Mouse (Mus musculus): ENCODE measurements around the gene Stk25. TPM values are rescaled to one million over a fixed set of nuclear protein-coding genes. Genes with fewer than 3 reads are reported as not detected.

Stk25 gene
- polyA plus RNA-seq, 1 experiment from 2014 or later: 171 TPM

- Histone ChIP-seq H3K9ac (replicated peaks; ENCODE audit: low read depth, low read length) (no peak overlapping the region), H3K36me3 (ENCODE audit: control insufficient read depth, insufficient read depth, low read length) (no peaks in the 10 kb centered on the region), H3K4me3 (ENCODE audit: low read depth, low read length) (no peak overlapping the region), H3K4me2 (replicated peaks; ENCODE audit: low read depth, low read length) (no peak overlapping the region), H3K9me3 (ENCODE audit: control insufficient read depth, low read depth, low read length) (no peaks in the 10 kb centered on the region), H3K4me1 (ENCODE audit: control insufficient read depth, insufficient read depth, low read length) (no peaks in the 10 kb centered on the region), H3K27me3 (ENCODE audit: control insufficient read depth, insufficient read depth, low read length) (no peaks in the 10 kb centered on the region), H3K27ac (ENCODE audit: low read length) (no peak overlapping the region)
- 66% methylated on average over 5 of the region's 5 CpGs for WGBS
- ATAC-seq (ENCODE audit: insufficient number of reproducible peaks, insufficient read depth, low FRiP score, low read depth): no peak
Observed at GRCm38 (mm10) chr1:93657025-93657360, 1.5 kb downstream of the Stk25 start.

DNA sequence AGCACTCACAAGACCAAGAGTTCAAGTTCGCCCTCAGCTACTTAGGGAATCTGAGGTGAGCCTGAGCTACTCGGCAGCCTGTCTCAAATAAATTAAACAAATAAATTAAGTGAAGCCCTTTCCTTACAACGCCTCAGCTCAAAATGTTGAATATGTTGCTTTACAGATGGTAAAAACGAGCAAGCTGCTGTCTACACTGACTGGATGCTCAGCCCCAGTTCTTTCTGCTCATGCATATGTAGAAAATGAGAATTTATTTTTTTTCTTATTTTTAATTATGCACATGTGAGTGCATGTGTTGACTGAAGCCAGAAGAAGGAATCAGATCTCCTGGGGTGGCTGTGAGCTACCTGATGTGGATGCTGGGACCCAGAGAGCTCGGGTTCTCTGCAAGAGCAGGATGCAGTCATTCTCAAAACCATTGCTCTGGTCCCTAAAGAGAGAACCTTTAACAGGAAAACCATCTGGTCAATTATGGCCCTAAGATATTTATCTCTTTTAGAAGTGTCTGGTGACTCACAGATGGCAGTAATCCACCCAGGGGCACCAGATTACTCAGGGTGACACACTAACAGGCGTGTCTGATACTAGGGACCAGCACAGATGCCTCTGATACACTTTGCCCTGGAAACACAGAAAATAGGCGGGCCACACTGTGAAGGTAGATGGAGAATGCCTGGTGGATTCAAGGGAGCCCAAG, 2.0 kb downstream of the Stk25 start:
- no peaks in the 10 kb centered on the region for H3K36me3 ChIP-seq (ENCODE audit: control insufficient read depth, insufficient read depth, low read length)
- no peak overlapping the region for H3K4me2 ChIP-seq (replicated peaks; ENCODE audit: low read depth, low read length)
- no peak overlapping the region for H3K27ac ChIP-seq (ENCODE audit: low read length)
- H3K4me3 ChIP-seq (ENCODE audit: low read depth, low read length): no peak overlapping the region
- H3K9ac ChIP-seq (replicated peaks; ENCODE audit: low read depth, low read length): no peak overlapping the region
- ATAC-seq (ENCODE audit: insufficient number of reproducible peaks, insufficient read depth, low FRiP score, low read depth): no peak
- WGBS: 59% methylated on average over 7 of the region's 7 CpGs
- H3K9me3 ChIP-seq (ENCODE audit: control insufficient read depth, low read depth, low read length): no peaks in the 10 kb centered on the region
- H3K27me3 ChIP-seq (ENCODE audit: control insufficient read depth, insufficient read depth, low read length): no peaks in the 10 kb centered on the region
- H3K4me1 ChIP-seq (ENCODE audit: control insufficient read depth, insufficient read depth, low read length): no peaks in the 10 kb centered on the region

DNA sequence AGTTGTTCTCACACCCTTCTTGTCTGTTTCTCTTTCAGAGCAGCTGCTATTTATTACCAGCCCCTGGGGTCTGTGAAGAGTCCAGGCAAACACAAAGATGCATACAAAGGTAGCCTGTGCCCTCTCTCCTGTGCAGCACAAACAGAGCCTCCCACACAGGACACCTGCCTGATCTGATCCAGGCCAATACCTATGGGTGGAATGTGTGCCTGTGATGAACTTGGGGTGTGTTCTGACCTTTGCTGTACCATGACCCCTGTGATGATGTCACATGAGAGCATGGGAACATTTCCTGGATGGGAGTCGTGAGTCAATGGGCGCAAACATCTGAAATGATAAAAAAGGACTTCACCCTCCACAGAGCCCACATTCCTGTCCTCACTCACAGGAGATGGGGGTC, 3.7 kb downstream of the Stk25 start:
- H3K27ac ChIP-seq (ENCODE audit: low read length): no peak overlapping the region
- no peak for ATAC-seq (ENCODE audit: insufficient number of reproducible peaks, insufficient read depth, low FRiP score, low read depth)
- WGBS: 70% methylated on average over 2 of the region's 2 CpGs

DNA sequence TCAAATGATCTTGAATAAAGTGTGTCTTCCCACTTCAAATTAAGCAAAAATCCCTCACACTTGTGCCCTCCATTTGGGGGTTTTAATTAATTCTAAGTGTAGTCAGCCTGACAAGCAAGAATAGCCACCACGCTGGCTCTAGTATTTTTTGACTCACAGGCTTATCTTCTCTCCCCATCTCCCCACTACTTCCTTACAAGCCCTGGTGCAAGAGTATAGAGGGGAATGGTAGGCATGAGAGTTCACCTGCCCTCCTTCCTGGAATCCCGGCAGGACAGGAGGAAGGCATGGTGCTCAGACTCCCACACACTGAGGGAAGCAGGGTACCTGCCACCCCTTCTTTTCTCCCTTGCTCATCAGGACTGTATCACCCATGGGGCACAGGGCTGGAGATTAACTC, 4.2 kb downstream of the Stk25 start:
- no peak overlapping the region for H3K27ac ChIP-seq (ENCODE audit: low read length)
- no peak for ATAC-seq (ENCODE audit: insufficient number of reproducible peaks, insufficient read depth, low FRiP score, low read depth)
- no peak overlapping the region for H3K4me2 ChIP-seq (replicated peaks; ENCODE audit: low read depth, low read length)
- no peaks in the 10 kb centered on the region for H3K36me3 ChIP-seq (ENCODE audit: control insufficient read depth, insufficient read depth, low read length)
- WGBS: 36% methylated on average over 2 of the region's 2 CpGs
- no peaks in the 10 kb centered on the region for H3K27me3 ChIP-seq (ENCODE audit: control insufficient read depth, insufficient read depth, low read length)
- H3K4me1 ChIP-seq (ENCODE audit: control insufficient read depth, insufficient read depth, low read length): no peaks in the 10 kb centered on the region
- no peaks in the 10 kb centered on the region for H3K9me3 ChIP-seq (ENCODE audit: control insufficient read depth, low read depth, low read length)
- H3K4me3 ChIP-seq (ENCODE audit: low read depth, low read length): no peak overlapping the region
- H3K9ac ChIP-seq (replicated peaks; ENCODE audit: low read depth, low read length): no peak overlapping the region

More for the DNA sequence above, 3.7 kb downstream of the Stk25 start:
- Histone ChIP-seq H3K27me3 (ENCODE audit: control insufficient read depth, insufficient read depth, low read length) (no peaks in the 10 kb centered on the region), H3K4me2 (replicated peaks; ENCODE audit: low read depth, low read length) (no peak overlapping the region), H3K4me3 (ENCODE audit: low read depth, low read length) (no peak overlapping the region), H3K9me3 (ENCODE audit: control insufficient read depth, low read depth, low read length) (no peaks in the 10 kb centered on the region), H3K9ac (replicated peaks; ENCODE audit: low read depth, low read length) (no peak overlapping the region), H3K4me1 (ENCODE audit: control insufficient read depth, insufficient read depth, low read length) (no peaks in the 10 kb centered on the region), H3K36me3 (ENCODE audit: control insufficient read depth, insufficient read depth, low read length) (no peaks in the 10 kb centered on the region)

- no peaks in the 10 kb centered on the region for H3K36me3 ChIP-seq (ENCODE audit: control insufficient read depth, insufficient read depth, low read length)
- H3K4me3 ChIP-seq (ENCODE audit: low read depth, low read length): no peak overlapping the region
- H3K4me1 ChIP-seq (ENCODE audit: control insufficient read depth, insufficient read depth, low read length): no peaks in the 10 kb centered on the region
- H3K27me3 ChIP-seq (ENCODE audit: control insufficient read depth, insufficient read depth, low read length): no peaks in the 10 kb centered on the region
- no peak overlapping the region for H3K9ac ChIP-seq (replicated peaks; ENCODE audit: low read depth, low read length)
- no peak for ATAC-seq (ENCODE audit: insufficient number of reproducible peaks, insufficient read depth, low FRiP score, low read depth)
- 80% methylated on average over 5 of the region's 5 CpGs for WGBS
- H3K4me2 ChIP-seq (replicated peaks; ENCODE audit: low read depth, low read length): no peak overlapping the region
- no peak overlapping the region for H3K27ac ChIP-seq (ENCODE audit: low read length)
- no peaks in the 10 kb centered on the region for H3K9me3 ChIP-seq (ENCODE audit: control insufficient read depth, low read depth, low read length)
Observed at GRCm38 (mm10) chr1:93649604-93650172, 8.8 kb downstream of the Stk25 start.

DNA sequence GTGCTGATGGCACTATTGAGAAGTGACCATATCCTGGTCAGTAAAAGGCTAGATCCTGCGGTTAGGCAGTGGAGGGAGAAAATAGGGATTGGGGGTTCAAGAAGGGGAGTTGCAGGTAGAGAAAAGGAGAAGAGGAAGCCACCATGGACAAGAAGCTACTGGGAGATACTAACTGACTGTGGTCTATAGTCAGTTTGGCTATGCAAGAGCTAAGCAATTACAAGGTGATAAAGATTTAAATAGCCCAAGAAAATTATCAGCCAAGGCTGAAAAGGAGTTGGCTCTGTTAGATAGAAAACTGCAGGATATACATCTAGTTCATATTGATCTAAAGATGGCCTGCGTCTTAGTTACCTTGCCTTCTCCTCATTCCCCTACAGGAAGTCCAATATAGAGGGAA, 15.8 kb downstream of the Stk25 start:
- no peak overlapping the region for H3K27ac ChIP-seq (ENCODE audit: low read length)
- H3K4me2 ChIP-seq (replicated peaks; ENCODE audit: low read depth, low read length): no peak overlapping the region
- H3K4me1 ChIP-seq (ENCODE audit: control insufficient read depth, insufficient read depth, low read length): no peaks in the 10 kb centered on the region
- no peaks in the 10 kb centered on the region for H3K27me3 ChIP-seq (ENCODE audit: control insufficient read depth, insufficient read depth, low read length)
- H3K36me3 ChIP-seq (ENCODE audit: control insufficient read depth, insufficient read depth, low read length): no peaks in the 10 kb centered on the region
- H3K9me3 ChIP-seq (ENCODE audit: control insufficient read depth, low read depth, low read length): no peaks in the 10 kb centered on the region
- H3K9ac ChIP-seq (replicated peaks; ENCODE audit: low read depth, low read length): no peak overlapping the region
- H3K4me3 ChIP-seq (ENCODE audit: low read depth, low read length): no peak overlapping the region
- ATAC-seq (ENCODE audit: insufficient number of reproducible peaks, insufficient read depth, low FRiP score, low read depth): no peak
- 92% methylated on average over 2 of the region's 2 CpGs for WGBS

DNA sequence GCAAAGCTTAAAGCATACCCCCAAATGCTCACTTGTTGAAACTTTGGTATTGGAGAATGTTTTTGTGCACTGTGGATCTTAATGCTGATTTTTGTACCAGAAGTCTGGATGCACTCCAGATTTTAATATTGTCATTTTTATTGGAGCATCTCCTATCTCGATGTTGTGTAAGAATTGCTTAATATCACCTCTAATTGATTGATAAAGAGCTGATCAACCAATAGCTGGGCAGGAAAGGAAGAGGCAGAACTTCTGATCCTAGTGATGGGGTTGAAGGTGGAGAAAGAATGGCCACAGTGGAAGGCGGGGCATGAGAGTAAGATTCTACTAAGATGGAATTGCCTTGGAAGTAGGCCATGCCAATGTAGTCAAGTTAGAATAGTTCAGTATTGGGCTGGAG, 16.5 kb downstream of the Stk25 start:
- WGBS: 87% methylated on average over 2 of the region's 2 CpGs
- no peak for ATAC-seq (ENCODE audit: insufficient number of reproducible peaks, insufficient read depth, low FRiP score, low read depth)
- no peak overlapping the region for H3K4me3 ChIP-seq (ENCODE audit: low read depth, low read length)
- H3K4me2 ChIP-seq (replicated peaks; ENCODE audit: low read depth, low read length): no peak overlapping the region
- H3K36me3 ChIP-seq (ENCODE audit: control insufficient read depth, insufficient read depth, low read length): no peaks in the 10 kb centered on the region
- H3K27ac ChIP-seq (ENCODE audit: low read length): no peak overlapping the region
- no peaks in the 10 kb centered on the region for H3K4me1 ChIP-seq (ENCODE audit: control insufficient read depth, insufficient read depth, low read length)
- H3K9me3 ChIP-seq (ENCODE audit: control insufficient read depth, low read depth, low read length): no peaks in the 10 kb centered on the region
- no peak overlapping the region for H3K9ac ChIP-seq (replicated peaks; ENCODE audit: low read depth, low read length)
- no peaks in the 10 kb centered on the region for H3K27me3 ChIP-seq (ENCODE audit: control insufficient read depth, insufficient read depth, low read length)

DNA sequence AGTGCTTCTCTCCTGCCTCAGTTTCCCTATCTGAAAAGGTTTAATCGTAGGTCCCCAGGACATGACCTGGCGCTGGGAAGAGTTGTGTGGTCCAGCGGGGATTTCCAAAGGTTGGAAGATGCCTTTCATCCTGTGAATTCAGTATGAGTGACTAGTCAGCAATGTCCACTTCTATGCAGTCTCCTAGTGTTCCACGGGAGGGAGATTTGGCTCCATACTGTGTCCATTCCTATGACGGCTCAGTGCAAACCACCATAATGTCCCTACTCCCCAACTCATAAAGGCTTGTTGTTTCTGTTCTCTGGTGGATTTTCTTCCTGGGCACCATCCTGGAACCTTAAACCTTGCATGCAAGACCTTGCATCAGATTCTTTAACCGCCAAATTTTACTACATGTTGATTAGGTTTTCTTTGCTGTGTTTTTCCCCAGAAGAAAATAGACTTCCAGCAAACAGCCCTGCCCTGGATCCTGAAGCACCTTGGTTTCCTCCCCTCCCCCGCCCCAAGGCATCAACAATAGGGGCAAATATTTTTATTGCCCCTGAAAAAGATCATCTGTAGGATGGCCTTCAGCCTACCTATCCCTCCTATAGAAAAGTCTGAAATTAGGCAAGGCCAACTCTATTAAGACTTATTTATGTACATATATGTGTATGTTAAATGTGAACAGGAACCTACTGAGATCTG, 22.1 kb downstream of the Stk25 start:
- ATAC-seq (ENCODE audit: insufficient number of reproducible peaks, insufficient read depth, low FRiP score, low read depth): no peak
- peak overlapping the region; percentile 91 for H3K4me3 ChIP-seq (ENCODE audit: low read depth, low read length)

More for the DNA sequence above, 22.1 kb downstream of the Stk25 start:
- H3K4me1 ChIP-seq (ENCODE audit: control insufficient read depth, insufficient read depth, low read length): peaks cover 11% of the 10 kb centered on the region; the same call in 1 of the 2 replicates
- H3K27me3 ChIP-seq (ENCODE audit: control insufficient read depth, insufficient read depth, low read length): no peaks in the 10 kb centered on the region
- H3K4me2 ChIP-seq (replicated peaks; ENCODE audit: low read depth, low read length): peak overlapping the region; percentile 64
- peak overlapping the region; percentile 34 for H3K9ac ChIP-seq (replicated peaks; ENCODE audit: low read depth, low read length)
- peak overlapping the region; percentile 61; the same call in 1 of the 2 replicates for H3K27ac ChIP-seq (ENCODE audit: low read length)
- H3K36me3 ChIP-seq (ENCODE audit: control insufficient read depth, insufficient read depth, low read length): no peaks in the 10 kb centered on the region; the same call in 1 of the 2 replicates
- H3K9me3 ChIP-seq (ENCODE audit: control insufficient read depth, low read depth, low read length): no peaks in the 10 kb centered on the region
- 30% methylated on average over 7 of the region's 7 CpGs for WGBS
